Mouse (Mus musculus) lung, embryonic 16.5 days (tissue): Measurements from ENCODE around the gene Ocrl. TPM values are rescaled to one million over a fixed set of nuclear protein-coding genes. Genes with fewer than 3 reads are reported as not detected.

Experiments used
- ATAC-seq: fragments of 200-750 bp; cut with Nextera tagmentation; 2 replicates; pipeline ENCODE4 v1.8.0; 2017; ENCODE audit warnings: low read depth, mild to moderate bottlenecking, moderate library complexity
- H3K27ac ChIP-seq: fragments of 300-500 bp; sonication (generic); 2 replicates; pipeline ENCODE4 v1.5.1; 2014; ENCODE audit warnings: mild to moderate bottlenecking, control low read depth, low read length
- H3K27me3 ChIP-seq: fragments of 300-500 bp; sonication (generic); 2 replicates; pipeline ENCODE4 v1.6.1; 2014; ENCODE audit warnings: low read depth, low read length, mixed read lengths; ENCODE audit not compliant: control insufficient read depth, insufficient read depth
- H3K36me3 ChIP-seq: fragments of 300-500 bp; sonication (generic); 2 replicates; pipeline ENCODE4 v1.6.1; 2014; ENCODE audit warnings: low read length; ENCODE audit not compliant: control insufficient read depth, insufficient read depth
- H3K4me1 ChIP-seq: fragments of 300-500 bp; sonication (generic); replicated peaks from 2 replicates; pipeline ENCODE4 v1.6.1; 2014; ENCODE audit warnings: low read length, mixed read lengths; ENCODE audit not compliant: control insufficient read depth, insufficient read depth
- H3K4me2 ChIP-seq: fragments of 300-500 bp; sonication (generic); 2 replicates; pipeline ENCODE4 v1.6.1; 2014; ENCODE audit warnings: low read depth, low read length, control low read depth
- H3K4me3 ChIP-seq: fragments of 300-500 bp; sonication (generic); 2 replicates; pipeline ENCODE4 v1.5.1; 2014; ENCODE audit warnings: mild to moderate bottlenecking, low read length, control low read depth
- H3K9ac ChIP-seq: fragments of 300-500 bp; sonication (generic); 2 replicates; pipeline ENCODE4 v1.6.1; 2014; ENCODE audit warnings: low read length, control low read depth
- H3K9me3 ChIP-seq: fragments of 300-500 bp; sonication (generic); 2 replicates; pipeline ENCODE4 v1.6.1; 2016; ENCODE audit warnings: low read length; ENCODE audit not compliant: control insufficient read depth
- WGBS: fragments of 180-500 bp; shearing (Covaris S2); extraction: QIAGEN DNeasy Blood & Tissue Kit; methylation state at CpG from one replicate; pipeline ENCODE4 v1.1.7; 2014; 5-methylcytosine and 5-hydroxymethylcytosine counted together
- polyA plus RNA-seq: library from polyadenylated mRNA; unstranded; fragments of >200 nt; fragmentation: Nextera tagmentation; extraction: Ambion mirVana; gene quantifications from 2 replicates; pipeline ENCODE4 v1.2.1, GENCODE M21; 2015

Gene Ocrl
- polyA plus RNA-seq, 1 experiment from 2014 or later: 17.9 TPM

DNA sequence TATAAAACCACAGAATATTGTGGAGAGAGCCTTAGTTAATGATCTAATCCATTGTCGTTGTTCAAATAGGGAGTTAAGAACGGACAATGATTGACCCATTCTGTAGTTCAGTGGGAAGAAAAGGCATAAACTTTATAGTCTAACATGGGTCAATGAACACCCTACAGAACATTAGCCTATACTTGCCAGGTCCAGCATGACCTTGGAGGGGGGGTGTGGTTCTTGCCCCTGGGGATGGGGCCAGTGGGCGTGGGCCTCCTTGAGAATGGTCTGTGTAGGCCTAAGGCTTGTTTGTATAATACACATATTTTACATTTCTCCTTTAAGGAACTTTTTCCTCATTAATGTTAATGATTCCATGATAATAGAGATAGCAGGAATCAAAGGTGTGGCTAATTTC lies 58.7 kb downstream of the Ocrl start:
- no peaks in the 10 kb centered on the region for H3K36me3 ChIP-seq
- no peaks in the 10 kb centered on the region for H3K4me1 ChIP-seq
- H3K27ac ChIP-seq: no peak overlapping the region
- no peak overlapping the region for H3K9ac ChIP-seq
- WGBS: 94% methylated on average over 3 of the region's 3 CpGs
- no peak for ATAC-seq
- H3K27me3 ChIP-seq: no peaks in the 10 kb centered on the region
- H3K9me3 ChIP-seq: no peaks in the 10 kb centered on the region
- H3K4me2 ChIP-seq: no peak overlapping the region
- H3K4me3 ChIP-seq: no peak overlapping the region

DNA sequence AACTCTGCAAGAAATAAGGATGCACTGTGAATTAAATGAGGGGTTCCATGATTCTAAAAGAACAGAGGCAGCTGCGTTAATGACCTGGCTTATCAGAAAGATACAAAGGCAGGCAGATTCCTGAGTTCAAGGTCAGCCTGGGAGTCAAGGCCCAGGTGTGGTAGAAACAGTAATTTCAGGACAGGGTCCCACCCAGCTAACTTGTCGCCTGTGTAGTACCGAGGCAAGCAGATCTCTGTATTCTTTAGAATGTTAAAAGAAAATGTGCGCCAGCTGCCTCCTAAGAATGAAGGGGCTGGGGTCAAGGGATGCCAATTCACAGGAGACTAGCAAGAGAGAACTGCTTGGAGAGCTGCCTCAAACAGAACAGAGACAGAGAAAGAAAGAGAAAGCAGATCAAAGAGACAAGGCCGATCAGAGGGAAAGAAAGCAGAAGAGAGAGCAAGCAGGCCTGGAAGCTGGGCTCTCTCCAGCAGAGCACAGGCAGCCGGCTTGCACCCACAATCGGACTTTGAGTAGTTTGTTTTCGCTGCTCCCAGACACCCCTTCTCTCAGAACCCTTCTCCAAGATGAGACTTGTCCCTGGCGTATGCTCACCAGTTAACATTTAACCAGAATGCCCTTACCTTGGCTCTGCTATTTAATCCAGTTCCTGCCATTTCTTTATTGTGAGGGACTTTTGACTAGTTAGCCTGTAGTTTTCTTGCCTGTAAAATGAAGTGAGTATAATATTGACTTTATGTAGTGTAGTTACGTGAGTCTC lies 59.4 kb downstream of the Ocrl start:
- Histone ChIP-seq H3K4me3 (no peak overlapping the region), H3K36me3 (no peaks in the 10 kb centered on the region), H3K4me2 (no peak overlapping the region), H3K9ac (no peak overlapping the region), H3K4me1 (no peaks in the 10 kb centered on the region), H3K9me3 (no peaks in the 10 kb centered on the region), H3K27me3 (no peaks in the 10 kb centered on the region), H3K27ac (no peak overlapping the region)
- ATAC-seq: no peak
- WGBS: 51% methylated on average over 10 of the region's 10 CpGs

DNA sequence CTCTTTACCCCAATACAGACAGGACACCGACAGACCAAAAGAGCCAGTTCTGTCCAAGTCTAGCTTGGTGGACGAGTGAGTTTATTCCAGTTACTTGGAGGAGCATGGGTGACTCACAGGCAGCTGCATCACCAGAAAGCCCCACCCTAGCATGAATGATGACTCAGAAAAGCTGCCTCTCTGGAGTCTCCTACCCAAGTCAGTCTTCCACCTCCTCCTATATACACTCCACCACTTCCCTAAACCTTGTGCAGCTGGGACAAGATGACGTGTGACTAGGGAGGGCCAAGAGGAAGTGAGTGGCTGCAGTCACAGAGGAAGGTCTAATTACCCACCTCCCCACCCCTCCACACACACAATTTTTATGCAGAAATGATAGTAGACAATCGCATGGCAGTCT lies 64.4 kb downstream of the Ocrl start:
- Histone ChIP-seq H3K4me3 (no peak overlapping the region), H3K27me3 (no peaks in the 10 kb centered on the region), H3K9ac (no peak overlapping the region), H3K4me2 (no peak overlapping the region), H3K36me3 (no peaks in the 10 kb centered on the region), H3K4me1 (no peaks in the 10 kb centered on the region), H3K27ac (no peak overlapping the region), H3K9me3 (no peaks in the 10 kb centered on the region)
- peak; percentile 28; the same call in 1 of the 2 replicates for ATAC-seq
- WGBS: 53% methylated on average over 4 of the region's 4 CpGs

DNA sequence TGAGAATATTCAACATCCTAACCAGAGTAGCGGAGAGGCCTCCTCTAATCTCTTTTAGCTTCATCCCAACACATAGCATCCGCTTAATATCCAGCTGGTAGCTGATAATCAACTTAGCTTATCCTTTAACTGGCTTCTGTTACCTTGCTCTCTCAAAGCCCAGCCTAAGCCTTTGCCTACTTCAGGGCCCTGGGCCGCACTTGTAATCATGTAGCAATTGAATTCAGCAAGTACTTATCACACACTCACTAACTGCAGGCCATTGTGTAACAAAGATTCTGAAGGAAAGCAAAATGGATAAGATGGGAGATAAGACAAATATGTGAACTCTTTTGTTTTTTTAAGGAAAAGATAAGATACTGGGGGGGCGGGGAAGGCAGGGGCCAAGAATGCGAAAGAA lies 64.9 kb downstream of the Ocrl start:
- Histone ChIP-seq H3K4me1 (no peaks in the 10 kb centered on the region), H3K27ac (no peak overlapping the region), H3K9me3 (no peaks in the 10 kb centered on the region), H3K4me3 (no peak overlapping the region), H3K4me2 (no peak overlapping the region), H3K36me3 (no peaks in the 10 kb centered on the region), H3K9ac (no peak overlapping the region), H3K27me3 (no peaks in the 10 kb centered on the region)
- peak; percentile 70 for ATAC-seq
- 55% methylated on average over 5 of the region's 5 CpGs for WGBS

DNA sequence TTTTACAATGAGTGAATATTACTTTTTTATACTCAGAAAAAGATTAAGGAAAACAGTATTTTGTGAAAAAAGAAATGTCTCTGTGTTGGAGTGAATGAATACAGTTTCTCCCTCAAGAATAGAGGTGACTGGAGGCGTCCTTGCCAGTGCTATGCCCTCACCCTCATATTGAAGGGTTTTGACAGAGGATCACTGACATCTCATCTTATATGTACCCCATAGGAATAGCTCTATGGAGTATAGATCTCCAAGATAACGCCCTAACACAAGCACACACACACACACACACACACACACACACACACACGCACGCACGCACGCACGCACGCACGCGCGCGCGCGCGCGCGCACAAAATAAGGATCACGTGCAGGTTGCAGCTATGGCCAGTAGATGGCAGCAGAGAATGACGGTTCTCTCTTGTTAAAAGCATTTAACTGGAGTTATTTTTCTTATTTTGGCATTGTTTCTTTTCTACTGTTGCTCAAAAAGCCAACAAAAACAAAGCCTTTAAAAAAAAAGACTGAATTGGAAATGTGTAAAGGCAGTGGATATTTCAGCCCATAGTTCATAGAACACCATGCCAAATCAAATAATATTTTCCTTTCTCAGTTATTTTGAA lies 72.9 kb downstream of the Ocrl start:
- Histone ChIP-seq H3K4me1 (no peaks in the 10 kb centered on the region), H3K27me3 (no peaks in the 10 kb centered on the region; the same call in 1 of the 2 replicates), H3K36me3 (no peaks in the 10 kb centered on the region), H3K9me3 (no peaks in the 10 kb centered on the region), H3K4me2 (peak overlapping the region; percentile 48), H3K4me3 (peak overlapping the region; percentile 27; the same call in 1 of the 2 replicates), H3K27ac (no peak overlapping the region), H3K9ac (no peak overlapping the region)
- WGBS: 11% methylated on average over 19 of the region's 19 CpGs
- no peak for ATAC-seq

DNA sequence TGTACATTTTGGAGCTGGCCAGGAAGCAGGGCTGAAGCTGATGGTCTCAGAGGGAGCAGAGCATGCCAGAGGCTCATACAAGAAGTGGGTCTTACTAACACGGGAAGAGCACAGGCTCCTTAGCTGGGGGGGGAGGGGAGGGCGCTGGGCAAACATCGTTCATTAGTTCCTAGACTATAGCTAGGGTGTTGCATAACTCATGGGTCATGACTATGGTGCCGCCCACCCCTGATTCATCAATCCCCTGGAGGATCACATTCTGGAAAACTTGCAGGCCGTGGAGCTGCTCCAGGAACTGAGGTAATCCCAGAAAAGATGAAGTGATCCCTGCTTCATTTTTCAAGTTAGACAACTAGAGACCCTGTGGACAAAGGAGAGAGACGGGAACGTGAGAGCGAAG lies 75.8 kb downstream of the Ocrl start:
- Histone ChIP-seq H3K27me3 (no peaks in the 10 kb centered on the region; the same call in 1 of the 2 replicates), H3K36me3 (no peaks in the 10 kb centered on the region), H3K9ac (no peak overlapping the region), H3K4me2 (no peak overlapping the region), H3K9me3 (no peaks in the 10 kb centered on the region), H3K4me1 (no peaks in the 10 kb centered on the region), H3K4me3 (no peak overlapping the region), H3K27ac (no peak overlapping the region)
- 45% methylated on average over 8 of the region's 8 CpGs for WGBS
- 0 out of 2 replicates have a peak, but pooled peaks have one; percentile 7 for ATAC-seq

DNA sequence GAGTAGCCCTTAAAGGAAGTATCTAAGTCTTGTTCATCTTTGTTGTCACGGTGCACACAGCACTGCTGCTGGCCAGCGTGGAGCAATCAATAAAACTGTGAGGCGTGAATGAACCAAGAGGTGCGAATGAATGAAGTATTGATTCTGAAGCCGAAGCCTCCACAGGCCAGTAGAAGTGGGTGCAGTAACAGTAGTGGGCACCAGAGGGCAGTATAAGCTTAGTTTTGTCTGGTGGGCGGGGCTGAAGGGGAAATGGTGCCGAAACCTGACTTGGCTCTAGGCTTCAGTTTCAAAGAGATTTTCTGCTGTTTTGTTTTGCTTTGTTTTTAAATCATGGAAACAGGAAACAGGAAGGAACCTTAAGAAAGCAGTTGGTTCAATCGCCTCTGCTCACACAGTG lies 80.4 kb downstream of the Ocrl start:
- Histone ChIP-seq H3K27ac (no peak overlapping the region), H3K9me3 (no peaks in the 10 kb centered on the region), H3K27me3 (no peaks in the 10 kb centered on the region), H3K36me3 (no peaks in the 10 kb centered on the region), H3K4me3 (no peak overlapping the region), H3K4me1 (no peaks in the 10 kb centered on the region), H3K9ac (0 out of 2 replicates have a peak overlapping the region, but pooled peaks have one; percentile 14), H3K4me2 (peak overlapping the region; percentile 39)
- WGBS: 12% methylated on average over 8 of the region's 8 CpGs
- ATAC-seq: peak; percentile 43; the same call in 1 of the 2 replicates

DNA sequence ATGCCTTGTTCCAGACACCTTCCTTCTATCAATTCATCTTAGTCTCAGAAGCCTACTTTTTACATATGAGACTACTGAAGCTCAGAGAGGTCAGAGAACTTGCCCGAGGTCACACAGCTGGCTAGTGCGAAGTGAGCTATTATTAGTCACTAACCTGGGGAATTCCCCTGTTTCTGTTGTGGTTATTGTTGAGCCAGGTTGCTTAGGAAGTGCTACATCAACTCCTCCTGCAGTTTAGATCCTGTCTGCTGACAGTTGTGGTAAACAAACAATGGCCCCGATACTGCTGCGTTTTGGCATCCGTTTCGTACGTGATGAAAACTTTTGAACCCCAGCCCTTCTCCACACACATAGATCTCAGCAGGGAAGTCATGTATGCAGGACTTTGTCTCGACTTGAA lies 86.2 kb downstream of the Ocrl start:
- WGBS: 64% methylated on average over 8 of the region's 8 CpGs

DNA sequence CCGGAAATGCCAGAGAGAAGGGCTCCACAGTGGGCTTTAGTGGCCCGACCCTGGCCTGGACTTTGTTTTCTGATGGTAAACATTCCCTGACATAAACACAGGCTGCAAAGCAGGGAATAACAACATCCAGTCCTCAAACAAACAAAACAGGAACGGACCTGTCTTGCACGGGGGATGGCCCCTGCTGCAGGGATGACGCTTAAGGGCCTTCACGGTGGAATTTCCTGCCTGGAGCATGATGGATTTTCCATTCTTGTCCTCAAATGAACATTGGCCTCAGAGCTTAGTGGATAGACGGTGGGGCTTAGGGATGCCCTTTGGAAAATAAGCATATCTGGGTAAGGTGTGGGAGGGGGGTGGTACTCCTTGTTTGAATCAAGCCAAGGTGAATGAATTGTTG lies 89.0 kb downstream of the Ocrl start:
- Histone ChIP-seq H3K27me3 (no peaks in the 10 kb centered on the region), H3K4me3 (no peak overlapping the region), H3K4me2 (no peak overlapping the region), H3K9ac (no peak overlapping the region), H3K36me3 (no peaks in the 10 kb centered on the region), H3K4me1 (no peaks in the 10 kb centered on the region), H3K27ac (no peak overlapping the region), H3K9me3 (no peaks in the 10 kb centered on the region)
- WGBS: 48% methylated on average over 7 of the region's 7 CpGs
- ATAC-seq: no peak

More for the DNA sequence above, 86.2 kb downstream of the Ocrl start:
- no peak overlapping the region for H3K9ac ChIP-seq
- ATAC-seq: no peak
- no peaks in the 10 kb centered on the region for H3K4me1 ChIP-seq
- H3K4me2 ChIP-seq: no peak overlapping the region
- no peaks in the 10 kb centered on the region for H3K27me3 ChIP-seq
- no peak overlapping the region for H3K4me3 ChIP-seq
- no peaks in the 10 kb centered on the region for H3K36me3 ChIP-seq
- H3K9me3 ChIP-seq: no peaks in the 10 kb centered on the region
- H3K27ac ChIP-seq: no peak overlapping the region
